Mouse (Mus musculus): Measurements from ENCODE around the gene Rad23a.

DNA sequence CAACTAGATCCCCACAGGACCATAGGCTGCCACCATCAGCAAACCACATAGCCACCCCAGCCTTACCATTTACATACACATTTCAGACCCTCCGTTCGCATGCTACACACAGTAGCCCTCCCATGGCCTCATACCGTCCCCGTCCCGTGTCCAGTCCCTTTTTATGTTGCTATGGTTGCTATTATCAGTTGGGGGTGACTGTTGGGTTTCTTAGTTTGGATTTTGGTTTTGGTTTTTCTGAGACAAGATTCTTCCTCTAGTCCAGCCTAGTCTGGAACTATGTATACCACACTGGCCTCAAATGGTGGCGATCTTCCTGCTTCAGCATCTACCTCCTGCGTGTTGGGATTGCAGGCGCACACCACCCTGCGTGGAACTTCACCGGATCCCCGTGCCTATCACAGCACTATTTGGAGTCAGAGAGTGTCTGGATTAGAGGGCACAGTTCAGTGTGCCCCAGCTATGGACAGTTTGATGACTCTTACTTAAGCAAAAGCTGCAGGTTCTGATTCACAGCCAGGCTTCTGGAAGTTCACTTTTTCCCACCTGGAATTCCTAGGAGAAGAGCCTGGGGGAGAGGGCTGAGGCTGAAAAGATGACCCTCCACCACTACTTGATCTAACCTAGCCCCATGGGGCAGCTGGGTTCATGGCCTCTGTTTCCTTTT lies 53.5 kb downstream of the Rad23a start:
- no peak for TF ChIP-seq POLR2A (IDR thresholded peaks at IDR 0.05; ENCODE audit: insufficient read depth, low read depth, low read length)
- no peak for TF ChIP-seq CTCF (IDR thresholded peaks at IDR 0.05; ENCODE audit: insufficient read depth, low read depth, low read length)
